Mouse (Mus musculus): ENCODE measurements at regions not wholly inside any gene's neighbourhood (a gene's known extent, or its start where the extent isn't known, plus 50 kb on each side); places are given as distances from the start of the nearest gene placed in this dataset.

DNA sequence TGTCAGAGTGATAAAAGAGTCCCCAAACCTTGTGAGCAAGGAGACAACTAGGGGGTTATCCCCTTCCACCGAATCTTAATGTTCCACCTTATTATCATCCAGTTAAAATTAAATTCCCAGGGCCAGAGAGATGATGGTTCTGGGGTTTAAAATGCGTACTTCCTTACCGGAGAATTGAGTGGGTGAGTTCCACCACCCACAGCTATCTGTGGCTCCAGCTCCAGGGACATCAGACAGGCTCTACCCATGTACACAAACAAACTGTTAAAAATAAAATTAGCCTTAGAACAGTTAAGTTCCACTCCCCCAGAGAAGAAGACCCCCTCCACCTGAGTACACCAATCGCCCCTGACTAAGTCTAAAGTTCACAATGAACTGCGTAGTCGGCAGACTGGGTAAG lies 52.0 kb upstream of the Mgat5 start:
- no peak for DNase-seq (ENCODE audit: low read depth, low spot score)

DNA sequence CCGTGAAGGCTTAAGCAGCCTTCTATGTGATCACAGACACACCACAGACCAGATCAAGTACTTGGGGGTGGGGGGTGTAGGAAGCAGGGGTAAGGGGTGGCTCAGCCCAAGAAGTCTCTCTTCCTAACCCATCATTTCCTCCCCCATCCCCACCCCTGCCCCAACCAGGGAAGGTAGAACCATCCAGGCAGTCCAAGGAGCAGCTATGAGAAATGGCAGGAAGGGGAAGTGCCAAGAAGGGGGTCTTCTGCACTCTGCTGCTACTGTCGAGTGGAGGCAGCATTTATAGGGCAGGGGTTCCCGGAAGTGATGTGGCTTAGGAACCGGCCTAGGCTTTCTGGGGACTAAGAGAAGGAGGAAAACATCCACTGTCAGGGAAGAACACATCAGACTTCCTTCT lies 69.3 kb upstream of the Mgat5 start:
- DNase-seq (ENCODE audit: low read depth, low spot score), result no peak

DNA sequence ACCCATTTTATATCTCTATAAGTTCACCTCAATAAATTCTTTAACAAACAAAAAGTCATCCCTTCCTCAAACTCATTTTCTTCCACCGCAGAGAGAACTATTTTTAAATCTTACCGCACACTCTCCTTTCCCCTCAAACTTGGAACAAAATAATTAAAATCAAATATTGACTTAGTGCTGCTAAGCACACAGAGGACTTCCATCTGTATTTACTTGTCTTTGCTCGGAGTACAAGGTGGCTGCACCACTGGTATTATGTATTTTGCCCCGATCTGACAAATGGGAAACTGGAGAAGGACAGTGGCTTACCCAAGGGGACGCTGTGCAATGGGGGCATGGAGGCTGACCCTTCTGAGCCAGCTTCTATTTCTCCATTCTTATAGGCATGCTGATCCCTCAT lies 72.9 kb upstream of the Mgat5 start:
- DNase-seq (ENCODE audit: low read depth, low spot score), result no peak

DNA sequence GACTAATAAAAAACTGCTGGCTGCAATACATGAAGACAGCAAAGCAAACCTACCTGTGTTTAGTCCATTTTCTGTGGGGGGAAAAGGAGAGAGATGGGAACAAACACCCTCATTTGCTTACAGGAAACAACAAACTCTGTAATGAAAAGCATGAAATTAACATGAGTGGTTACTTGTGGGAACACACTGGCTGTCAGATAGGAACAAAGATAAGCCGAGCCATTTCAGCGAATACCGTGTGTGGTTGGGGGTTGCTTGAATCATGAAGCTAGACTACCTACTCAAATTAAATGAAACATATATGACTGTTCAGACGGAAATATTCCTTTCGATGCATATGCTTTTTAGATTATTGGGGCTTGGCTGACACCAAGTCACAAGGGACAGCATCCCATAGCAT lies 80.0 kb upstream of the Mgat5 start:
- no peak for DNase-seq (ENCODE audit: low read depth, low spot score)

DNA sequence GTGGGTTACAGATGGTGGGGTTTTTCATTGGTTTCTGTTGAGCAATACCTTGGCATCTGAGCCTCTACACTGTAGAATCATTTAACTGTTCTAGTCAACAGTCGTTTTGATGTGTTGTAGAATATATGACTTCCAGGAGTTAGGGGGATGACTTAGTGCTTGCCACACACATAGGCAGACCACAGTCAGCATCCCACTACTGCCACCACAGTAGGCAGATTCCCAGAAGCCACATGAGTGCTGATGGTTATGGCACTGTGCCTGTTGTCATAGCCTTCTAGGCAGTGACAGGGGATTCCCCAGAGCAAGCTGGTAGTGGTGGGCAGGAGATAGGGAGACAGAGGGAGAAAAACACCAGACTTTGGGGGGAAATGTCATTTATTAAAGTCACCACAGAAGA lies 86.8 kb upstream of the Mgat5 start:
- DNase-seq (ENCODE audit: low read depth, low spot score), result no peak

DNA sequence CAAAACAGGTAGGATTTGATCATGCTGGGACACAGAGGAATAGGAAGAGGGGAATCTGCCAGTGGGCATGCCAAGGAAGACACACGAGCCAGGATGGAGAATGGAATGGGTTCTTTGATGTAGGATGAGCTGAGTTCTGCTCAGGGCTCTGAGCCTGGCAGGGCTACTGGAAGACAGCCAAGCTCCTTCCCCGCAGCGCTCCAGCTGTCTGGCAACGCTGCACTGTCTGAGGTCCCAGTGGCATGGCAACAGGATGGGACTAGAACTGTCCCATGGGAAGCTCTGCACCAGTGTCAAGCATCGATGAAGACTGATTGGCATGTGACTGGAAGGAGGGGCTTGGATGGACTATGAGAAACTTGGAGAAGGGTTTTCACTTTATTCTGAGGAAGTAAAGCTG lies 97.3 kb upstream of the Mgat5 start:
- DNase-seq (ENCODE audit: low read depth, low spot score), result no peak

DNA sequence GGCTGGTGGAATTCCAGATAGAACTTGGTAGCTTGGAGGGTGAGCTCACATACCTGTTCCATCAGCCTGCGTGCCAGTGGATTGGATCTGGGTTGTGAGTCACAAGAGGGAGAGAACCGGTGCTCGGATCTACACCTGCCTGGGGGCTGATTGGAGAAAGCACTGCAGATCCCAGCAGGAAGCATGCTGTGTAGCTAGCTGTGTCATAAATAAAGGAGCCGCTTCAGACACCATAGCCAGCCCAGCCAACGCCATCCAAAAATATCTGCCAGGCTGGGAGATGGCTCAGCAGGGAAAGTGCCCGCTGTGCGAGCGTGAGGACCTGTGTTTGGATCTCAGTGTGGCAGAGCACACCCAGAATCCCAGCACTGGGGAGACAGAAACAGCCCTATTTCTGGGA lies 99.0 kb upstream of the Mgat5 start:
- no peak for DNase-seq (ENCODE audit: low read depth, low spot score)

DNA sequence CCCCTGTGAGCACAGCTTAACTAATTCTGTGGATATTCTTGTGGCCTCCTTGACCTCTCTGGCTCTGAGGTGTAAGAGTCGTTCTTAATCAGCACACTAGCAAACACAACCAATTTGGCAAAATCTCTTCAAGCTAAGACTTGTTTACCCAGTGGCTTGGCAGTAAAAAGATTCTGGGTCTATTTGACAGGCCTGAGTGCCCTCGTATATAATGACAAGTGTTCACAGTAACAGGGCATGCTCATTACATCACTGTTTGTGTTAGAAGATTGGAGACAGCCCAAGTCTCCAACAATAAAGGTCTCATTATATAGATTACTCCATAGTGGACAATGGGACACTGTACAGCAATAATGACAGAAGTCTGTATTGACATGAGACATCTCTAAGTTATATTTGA lies 101.2 kb upstream of the Mgat5 start:
- no peak for DNase-seq (ENCODE audit: low read depth, low spot score)

DNA sequence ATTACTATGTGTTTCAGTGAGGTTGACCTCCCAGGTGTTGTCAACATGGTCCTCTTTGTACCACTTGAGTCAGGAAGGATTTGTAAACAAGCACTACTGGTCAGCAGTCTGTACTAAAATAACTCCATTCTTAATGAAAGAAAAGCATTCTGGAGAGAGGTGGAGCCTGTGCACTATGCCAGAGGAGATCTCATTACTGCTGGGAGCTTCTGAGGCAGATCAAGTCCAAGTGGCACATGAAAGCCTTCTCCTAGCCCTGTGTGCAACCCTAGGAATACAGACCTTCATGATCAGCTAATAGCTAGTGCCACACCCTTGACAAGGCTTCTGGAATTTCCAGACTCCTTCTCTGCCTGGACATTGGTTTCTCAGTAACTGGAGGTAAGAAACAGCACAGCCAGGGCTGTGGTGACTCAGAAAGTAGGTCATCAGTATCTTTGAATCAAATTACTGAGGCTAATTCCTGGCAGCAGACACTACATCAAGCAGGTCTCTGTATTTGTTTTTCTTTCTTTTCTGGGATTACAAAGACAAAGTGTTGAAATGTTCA lies 105.9 kb upstream of the Mgat5 start:
- DNase-seq (ENCODE audit: low read depth, low spot score), result no peak

DNA sequence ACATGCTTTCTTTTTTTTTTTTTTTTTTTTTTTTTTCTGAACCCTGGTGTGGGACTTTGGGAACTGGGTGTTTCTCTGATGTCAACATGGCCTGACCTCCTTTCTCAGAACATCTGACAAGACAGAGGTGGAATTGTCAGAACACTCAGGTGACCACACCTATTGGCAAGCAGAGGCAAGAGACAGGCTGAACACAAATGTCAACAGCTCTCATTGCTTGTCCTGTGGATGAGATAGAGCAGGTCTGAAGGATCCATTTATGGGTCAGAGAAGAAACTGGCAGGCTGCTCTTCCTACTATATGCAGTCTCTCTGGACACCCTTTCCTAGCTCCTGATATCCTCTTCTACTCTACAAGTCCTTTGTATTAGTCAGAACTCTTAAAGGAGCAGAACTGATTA lies 117.2 kb upstream of the Mgat5 start:
- DNase-seq (ENCODE audit: low read depth, low spot score), result no peak

DNA sequence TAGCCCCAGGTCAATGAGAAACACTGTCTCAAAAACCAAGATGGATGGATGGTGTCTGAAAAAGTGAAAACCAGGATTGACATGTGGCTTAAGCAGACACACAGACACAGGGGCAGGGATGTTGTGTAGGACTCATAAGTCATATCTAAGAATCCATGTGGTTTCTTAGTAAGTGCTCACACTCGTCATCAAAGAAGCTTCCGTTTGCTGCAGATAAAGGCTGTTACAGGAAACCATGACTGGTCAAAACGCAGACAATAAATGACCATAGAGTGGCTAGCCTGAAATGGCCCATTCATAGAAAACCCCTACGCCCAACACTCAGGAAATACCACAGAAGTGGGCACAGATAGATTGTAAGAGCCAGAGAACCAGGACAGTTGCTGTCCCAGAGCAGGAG lies 118.8 kb upstream of the Mgat5 start:
- DNase-seq (ENCODE audit: low read depth, low spot score), result no peak

DNA sequence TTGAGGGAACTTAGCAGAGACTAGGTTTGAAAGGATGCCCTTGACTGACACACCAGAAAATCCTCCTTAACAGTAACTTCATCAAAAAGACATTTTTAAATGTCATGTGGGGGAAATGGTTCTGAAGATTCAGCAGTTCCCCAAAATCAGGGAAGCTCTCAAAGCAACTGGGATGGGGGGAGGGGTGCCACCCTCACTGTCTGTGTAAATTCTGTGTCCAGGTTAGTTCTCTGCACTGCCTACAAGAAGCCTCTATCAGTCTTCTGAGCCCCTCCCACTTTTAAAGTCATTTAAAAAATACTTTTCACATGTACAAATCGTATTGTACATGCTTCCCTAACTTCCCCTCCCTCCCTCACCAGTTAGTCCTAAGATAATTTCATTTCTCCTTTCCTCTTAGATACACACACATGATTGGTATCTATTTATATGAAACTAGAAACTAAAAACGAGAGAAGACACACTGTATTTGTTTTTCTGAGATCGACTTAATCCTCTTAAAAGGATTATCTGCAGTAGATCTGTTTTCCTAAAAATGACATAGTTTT lies 121.0 kb upstream of the Mgat5 start:
- no peak for DNase-seq (ENCODE audit: low read depth, low spot score)

DNA sequence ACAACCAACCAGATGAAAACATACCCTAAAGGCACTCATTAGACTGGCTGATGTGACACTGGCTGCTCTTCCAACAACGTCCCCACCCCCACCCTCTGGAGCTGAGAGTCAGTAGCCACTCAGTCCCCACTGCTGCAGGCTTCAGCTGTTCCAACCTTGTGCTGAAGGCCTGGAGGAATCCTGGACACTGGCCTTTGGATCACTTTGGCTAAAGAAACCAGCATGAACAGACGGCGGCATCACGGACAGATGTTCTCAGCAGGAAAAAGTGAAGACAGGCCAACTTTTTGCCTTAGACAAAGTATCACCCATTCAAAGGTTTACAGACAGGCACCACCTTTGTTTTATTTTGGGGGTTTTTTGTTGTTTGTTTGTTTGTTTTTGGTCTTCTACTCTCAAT lies 125.8 kb upstream of the Mgat5 start:
- DNase-seq (ENCODE audit: low read depth, low spot score), result no peak

DNA sequence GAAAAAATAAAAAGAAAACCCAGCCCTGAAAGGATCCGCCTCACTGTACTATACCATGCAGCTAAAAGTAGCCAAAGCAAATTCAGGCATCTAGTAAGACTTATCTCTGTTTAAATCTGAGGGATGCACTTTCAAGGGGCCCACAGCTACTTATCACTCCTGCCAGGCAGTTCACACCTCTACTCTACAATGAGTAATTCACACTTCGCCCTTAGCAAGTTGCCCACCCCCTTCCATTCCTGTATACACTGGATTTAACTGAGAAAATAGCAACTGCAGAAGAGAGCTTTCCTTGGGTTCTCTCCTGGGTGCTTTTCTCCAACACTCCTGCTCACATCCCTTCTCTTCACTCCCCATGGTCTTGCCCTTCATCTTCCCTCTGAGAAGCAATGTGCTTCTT lies 142.4 kb upstream of the Mgat5 start:
- DNase-seq (ENCODE audit: low read depth, low spot score), result no peak

DNA sequence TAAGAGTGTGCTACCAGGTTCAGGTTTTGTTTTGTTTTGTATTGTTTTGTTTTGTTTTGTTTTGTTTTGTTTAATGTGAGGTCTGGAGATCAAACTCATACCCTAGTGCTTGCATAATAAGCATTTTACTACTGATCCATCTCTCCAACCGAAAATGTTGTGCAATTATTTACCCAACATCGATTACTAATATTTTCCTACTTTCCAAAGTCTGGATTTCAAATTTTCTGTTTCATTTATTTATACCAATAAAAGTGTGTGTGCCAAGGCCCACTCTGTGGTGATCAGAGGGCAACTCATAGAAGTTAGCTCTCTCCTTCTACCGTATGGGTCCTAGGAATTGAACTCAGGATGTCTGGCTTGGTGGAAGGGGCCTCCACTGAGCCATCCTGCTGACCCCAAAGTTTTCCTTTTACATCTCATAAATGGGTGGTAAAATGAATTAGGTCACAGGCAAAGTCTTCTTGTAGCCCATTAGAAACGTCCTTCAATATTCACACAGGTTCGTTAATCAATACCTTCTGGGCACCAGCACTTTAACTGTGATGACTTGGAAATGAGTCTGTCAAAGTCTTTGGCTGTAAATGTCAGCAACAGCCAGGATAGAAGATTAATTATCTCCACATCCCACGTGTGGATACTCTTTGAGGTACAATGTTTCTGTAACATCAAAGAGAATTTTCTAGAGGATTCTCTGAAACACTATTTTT lies 158.9 kb upstream of the Mgat5 start:
- DNase-seq (ENCODE audit: low read depth, low spot score), result no peak

DNA sequence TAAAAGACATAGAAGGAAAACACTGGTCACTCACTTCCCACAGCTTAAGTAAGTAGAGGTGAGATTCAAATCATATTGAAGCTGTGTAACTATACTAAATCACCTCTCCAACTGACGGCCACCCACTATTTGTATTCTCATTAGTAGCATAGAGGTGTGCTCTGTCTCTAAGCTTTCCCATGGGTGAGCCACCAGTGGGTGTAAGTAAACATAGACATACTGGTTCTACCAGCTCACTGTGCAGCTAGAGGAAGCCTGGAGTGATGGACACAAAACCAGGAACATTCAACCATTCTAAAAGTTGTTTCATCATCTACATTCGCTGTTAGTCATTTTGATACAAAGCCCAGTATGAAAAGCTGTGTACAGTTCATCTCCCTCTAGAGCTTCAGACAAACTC lies 170.1 kb upstream of the Mgat5 start:
- DNase-seq (ENCODE audit: low read depth, low spot score), result no peak

DNA sequence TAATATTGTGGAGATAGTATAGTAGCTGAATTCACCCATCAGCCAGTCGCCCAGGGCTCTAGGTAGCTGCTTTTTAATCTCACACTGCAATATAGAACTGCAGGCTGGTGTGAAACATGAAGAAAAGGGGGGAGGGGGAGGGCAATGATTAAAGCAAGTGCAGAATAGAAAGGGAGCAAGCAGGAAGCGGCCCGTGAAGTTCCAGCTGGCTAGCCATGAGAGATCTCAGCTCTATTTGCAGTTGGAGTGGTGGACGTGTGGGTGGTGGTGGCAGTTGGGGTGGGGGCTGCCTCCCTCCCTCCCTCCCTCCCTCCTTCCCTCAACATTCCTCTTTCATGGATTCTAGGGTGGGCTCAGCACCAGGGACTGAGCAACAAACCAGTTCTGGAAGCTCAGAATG lies 173.3 kb upstream of the Mgat5 start:
- DNase-seq (ENCODE audit: low read depth, low spot score), result no peak

DNA sequence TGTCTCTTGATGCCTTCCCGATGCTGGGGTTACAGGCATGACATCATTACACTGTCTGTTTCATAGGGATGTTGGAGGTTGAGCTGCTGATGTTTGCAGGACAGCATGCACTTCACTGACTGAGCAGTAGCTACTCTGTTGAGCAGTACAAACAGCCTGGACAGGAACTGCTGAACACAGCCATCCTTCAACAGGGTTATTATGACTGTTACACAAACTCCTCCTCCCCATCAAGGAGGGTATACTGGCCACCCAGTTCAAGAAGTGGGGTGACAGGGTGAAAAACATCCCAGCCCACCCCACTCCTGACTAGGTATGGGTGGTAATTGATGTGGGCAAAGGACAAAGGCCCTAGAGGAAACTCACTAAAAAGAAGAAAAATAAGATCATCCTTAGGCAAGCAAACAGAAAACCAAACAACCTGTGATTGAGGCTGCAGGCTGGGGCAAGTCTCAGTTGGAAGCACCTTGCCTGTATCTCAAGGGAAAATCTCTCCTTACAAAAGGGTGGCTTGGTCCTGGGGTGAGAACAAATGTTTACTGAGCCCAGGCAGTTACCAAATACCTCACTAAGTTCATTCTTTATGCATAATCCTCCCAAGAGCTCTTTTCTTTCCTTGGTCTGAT lies 175.8 kb upstream of the Mgat5 start:
- no peak for DNase-seq (ENCODE audit: low read depth, low spot score)

DNA sequence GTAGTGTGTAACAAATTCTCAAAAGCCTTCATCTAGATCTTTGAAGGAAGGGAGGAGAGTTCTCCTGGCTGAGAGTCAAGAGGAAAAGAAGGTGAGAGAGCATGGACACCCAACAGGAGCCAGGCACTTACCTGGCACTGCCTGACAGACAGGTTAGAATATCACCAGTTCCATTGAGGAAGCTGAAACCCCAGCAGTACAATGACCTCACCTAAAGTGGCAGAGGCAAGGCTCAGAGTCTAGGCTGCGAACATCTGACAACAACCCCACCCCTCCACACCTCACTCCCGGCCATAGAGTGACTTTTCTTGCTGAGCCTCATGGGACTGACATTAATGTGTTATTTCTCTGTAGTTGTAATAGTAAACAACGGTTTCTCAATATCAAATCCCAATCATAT lies 181.7 kb upstream of the Mgat5 start:
- no peak for DNase-seq (ENCODE audit: low read depth, low spot score)

DNA sequence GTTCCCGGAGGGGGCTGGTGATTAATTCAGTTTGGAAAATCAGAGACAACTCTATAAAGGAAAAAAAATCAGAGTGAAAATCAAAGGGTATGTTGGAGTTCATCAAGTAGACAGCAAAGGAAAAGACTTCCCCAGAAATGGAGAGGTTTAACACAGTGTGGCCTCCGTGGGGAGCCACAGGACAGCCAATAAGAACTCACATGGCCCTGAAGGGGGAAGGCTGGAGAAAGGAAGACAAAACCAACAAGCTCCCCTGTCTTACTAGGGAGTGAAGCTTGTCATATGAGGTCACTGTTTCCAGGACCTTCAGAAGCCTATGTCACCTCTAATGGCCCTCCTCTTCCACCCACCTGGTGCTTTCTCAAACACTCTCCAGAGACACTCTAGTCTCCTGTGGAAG lies 187.1 kb upstream of the Nckap5 start:
- no peak for DNase-seq (ENCODE audit: low read depth, low spot score)

DNA sequence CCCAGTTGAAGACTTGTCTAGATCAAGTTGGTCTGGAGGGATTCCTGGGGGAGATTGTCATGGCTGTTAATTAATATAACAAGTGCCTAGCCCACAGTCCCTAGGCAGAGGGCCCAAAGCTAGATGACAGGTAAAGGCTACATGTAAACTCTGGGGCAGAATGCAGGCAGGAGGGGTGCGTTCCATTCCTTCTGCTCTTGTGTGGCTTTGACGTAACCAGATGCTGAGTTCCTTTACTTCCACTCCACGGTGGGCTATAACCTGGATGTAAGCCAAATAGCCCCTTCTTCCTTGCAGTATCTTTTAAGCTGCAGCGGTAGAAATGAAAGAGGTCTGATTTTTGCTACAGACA lies 185.3 kb upstream of the Nckap5 start:
- no peak for DNase-seq (ENCODE audit: low read depth, low spot score)

DNA sequence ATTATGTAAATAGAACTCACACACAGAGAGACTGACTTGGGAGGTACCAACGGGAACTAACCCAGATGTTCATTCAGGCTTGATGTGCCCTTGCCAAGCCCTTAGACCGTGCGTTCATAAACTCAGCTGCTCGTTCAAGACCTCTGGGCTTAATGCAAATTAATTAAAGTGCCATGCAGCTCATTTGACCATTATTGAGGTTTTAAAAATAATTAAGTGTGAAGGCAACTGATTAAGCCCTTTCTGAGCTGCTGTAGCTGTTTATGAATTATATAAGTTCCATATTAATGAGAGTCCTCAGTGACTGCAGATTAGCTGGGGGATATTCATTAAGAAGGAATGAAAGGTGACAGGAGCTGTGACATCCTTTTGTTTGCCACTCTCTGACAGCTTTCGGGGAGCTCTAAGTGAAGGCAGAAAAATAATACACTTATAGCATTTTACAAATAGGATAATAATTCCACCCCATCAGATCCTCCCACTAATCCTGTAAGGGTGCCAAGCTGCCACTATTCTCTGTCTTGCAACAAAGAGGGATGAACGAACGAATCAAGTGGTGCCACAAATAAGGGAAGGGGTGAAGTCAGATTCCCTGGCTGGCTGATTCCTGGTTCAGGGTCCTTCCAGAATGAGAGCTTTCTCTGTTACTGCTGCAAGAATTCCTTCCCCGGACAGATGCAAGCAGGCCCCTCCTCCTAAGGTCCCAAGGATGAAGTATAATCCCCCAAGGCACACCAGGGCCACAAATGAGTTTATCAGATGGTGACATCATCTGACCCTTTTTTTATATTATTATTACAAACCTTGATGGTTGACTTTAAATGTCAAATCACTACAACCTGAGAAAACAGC lies 184.7 kb upstream of the Nckap5 start:
- no peak for DNase-seq (ENCODE audit: low read depth, low spot score)
